Mouse (Mus musculus) thymus, adult 2 months (tissue): ENCODE data around the gene Adam12. TPM values are rescaled to one million over a fixed set of nuclear protein-coding genes. Genes with fewer than 3 reads are reported as not detected.

Experiments
- DNase-seq: peaks from one replicate; pipeline ENCODE4 v3.0.0; 2021
- H3K27ac ChIP-seq: fragments of 200-500 bp; 2 replicates; pipeline ENCODE4 v1.5.1; 2012; ENCODE audit warnings: low read length, control low read depth; ENCODE audit not compliant: control insufficient read depth, insufficient read depth
- H3K27me3 ChIP-seq: fragments of 200-500 bp; 2 replicates; pipeline ENCODE4 v1.6.1; 2012; ENCODE audit warnings: mild to moderate bottlenecking, low read length, moderate library complexity, mixed read lengths; ENCODE audit not compliant: control insufficient read depth, insufficient read depth
- H3K36me3 ChIP-seq: fragments of 200-500 bp; 2 replicates; pipeline ENCODE4 v1.6.1; 2012; ENCODE audit warnings: mild to moderate bottlenecking, low read length, moderate library complexity; ENCODE audit not compliant: control insufficient read depth, insufficient read depth
- H3K4me1 ChIP-seq: fragments of 200-500 bp; replicated peaks from 2 replicates; pipeline ENCODE4 v1.6.1; 2012; ENCODE audit warnings: low read length; ENCODE audit not compliant: control insufficient read depth, insufficient read depth
- H3K4me3 ChIP-seq: fragments of 200-500 bp; 2 replicates; pipeline ENCODE4 v1.5.1; 2012; ENCODE audit warnings: mild to moderate bottlenecking, low read length, control low read depth, moderate library complexity; ENCODE audit not compliant: control insufficient read depth, insufficient read depth
- CTCF ChIP-seq: fragments of 200-500 bp; IDR thresholded peaks from 2 replicates; pipeline ENCODE4 v1.5.1; 2012; ENCODE audit warnings: mild to moderate bottlenecking, control low read depth, low read length, moderate library complexity, borderline replicate concordance; ENCODE audit not compliant: control insufficient read depth, poor library complexity, insufficient read depth; ENCODE audit errors: extremely low read depth
- POLR2A ChIP-seq: fragments of 200-500 bp; IDR thresholded peaks from 2 replicates; pipeline ENCODE4 v1.6.1; 2012; ENCODE audit warnings: mild to moderate bottlenecking, low read length, control low read depth, moderate library complexity; ENCODE audit not compliant: control insufficient read depth, poor library complexity, insufficient read depth; ENCODE audit errors: extremely low read depth
- WGBS: fragments of 180-500 bp; shearing (Covaris S2); methylation state at CpG from one replicate; pipeline ENCODE4 v1.1.7; 2018; 5-methylcytosine and 5-hydroxymethylcytosine counted together
- polyA plus RNA-seq: library from polyadenylated mRNA; depleted of rRNA; stranded (reverse); fragments of >200 nt; gene quantifications from 2 replicates; pipeline ENCODE4 v1.2.3, GENCODE M21; 2012

The Adam12 gene
- polyA plus RNA-seq, 1 experiment = 29.0 TPM

GRCm38 (mm10) chr7:133946113-133946512 lies 285.8 kb downstream of the Adam12 start:
- DNase-seq = no peak
- Histone ChIP-seq H3K27me3 (no peaks in the 10 kb centered on the region), H3K27ac (no peak overlapping the region), H3K4me3 (no peak overlapping the region), H3K36me3 (no peaks in the 10 kb centered on the region), H3K4me1 (no peaks in the 10 kb centered on the region)
- WGBS = 26% methylated on average over 4 of the region's 4 CpGs
- no peak for TF ChIP-seq CTCF
- TF ChIP-seq POLR2A = no peak

GRCm38 (mm10) chr7:133940405-133940804 lies 291.5 kb downstream of the Adam12 start:
- TF ChIP-seq POLR2A = no peak
- TF ChIP-seq CTCF = no peak
- H3K27me3 ChIP-seq = no peaks in the 10 kb centered on the region
- WGBS = 64% methylated on average over 4 of the region's 4 CpGs
- H3K36me3 ChIP-seq = no peaks in the 10 kb centered on the region
- DNase-seq = no peak
- no peaks in the 10 kb centered on the region for H3K4me1 ChIP-seq
- H3K27ac ChIP-seq = no peak overlapping the region
- H3K4me3 ChIP-seq = no peak overlapping the region

- Histone ChIP-seq H3K27me3 (no peaks in the 10 kb centered on the region), H3K4me3 (no peak overlapping the region), H3K36me3 (no peaks in the 10 kb centered on the region), H3K4me1 (no peaks in the 10 kb centered on the region), H3K27ac (no peak overlapping the region)
- TF ChIP-seq CTCF = no peak
- TF ChIP-seq POLR2A = no peak
- no peak for DNase-seq
- 90% methylated on average over 3 of the region's 3 CpGs for WGBS
Measured at GRCm38 (mm10) chr7:133937473-133937872, 294.5 kb downstream of the Adam12 start.

GRCm38 (mm10) chr7:133936377-133936776 lies 295.6 kb downstream of the Adam12 start:
- Histone ChIP-seq H3K27ac (no peak overlapping the region), H3K4me3 (no peak overlapping the region), H3K36me3 (no peaks in the 10 kb centered on the region), H3K4me1 (no peaks in the 10 kb centered on the region), H3K27me3 (no peaks in the 10 kb centered on the region)
- no peak for DNase-seq
- TF ChIP-seq CTCF (no peak), POLR2A (no peak)
- 82% methylated on average over 4 of the region's 4 CpGs for WGBS

GRCm38 (mm10) chr7:133933378-133933777 lies 298.6 kb downstream of the Adam12 start:
- 90% methylated on average over 6 of the region's 6 CpGs for WGBS
- H3K4me1 ChIP-seq = no peaks in the 10 kb centered on the region
- no peak overlapping the region for H3K27ac ChIP-seq
- no peaks in the 10 kb centered on the region for H3K27me3 ChIP-seq
- TF ChIP-seq POLR2A (no peak), CTCF (no peak)
- no peaks in the 10 kb centered on the region for H3K36me3 ChIP-seq
- H3K4me3 ChIP-seq = no peak overlapping the region
- no peak for DNase-seq

GRCm38 (mm10) chr7:133931481-133931880 lies 300.5 kb downstream of the Adam12 start:
- TF ChIP-seq CTCF = no peak
- no peak for TF ChIP-seq POLR2A
- WGBS = 95% methylated on average over 11 of the region's 11 CpGs
- no peaks in the 10 kb centered on the region for H3K27me3 ChIP-seq
- H3K4me3 ChIP-seq = no peak overlapping the region
- no peaks in the 10 kb centered on the region for H3K4me1 ChIP-seq
- no peak overlapping the region for H3K27ac ChIP-seq
- DNase-seq = no peak
- H3K36me3 ChIP-seq = no peaks in the 10 kb centered on the region

GRCm38 (mm10) chr7:133928981-133929380 lies 303.0 kb downstream of the Adam12 start:
- no peak for TF ChIP-seq CTCF
- no peak for TF ChIP-seq POLR2A
- no peaks in the 10 kb centered on the region for H3K36me3 ChIP-seq
- no peak overlapping the region for H3K4me3 ChIP-seq
- DNase-seq = no peak
- 90% methylated on average over 3 of the region's 3 CpGs for WGBS
- no peak overlapping the region for H3K27ac ChIP-seq
- H3K4me1 ChIP-seq = no peaks in the 10 kb centered on the region
- H3K27me3 ChIP-seq = no peaks in the 10 kb centered on the region
